Mouse (Mus musculus) ES-Bruce4 (cell line): ENCODE data around the gene Ttc7.

Experiments used
- CTCF ChIP-seq: IDR thresholded peaks from one replicate; pipeline ENCODE4 v1.8.1; 2011; ENCODE audit warnings: low read depth, low read length
- EP300 ChIP-seq: IDR thresholded peaks from 2 replicates; pipeline ENCODE4 v1.6.1; 2011; ENCODE audit warnings: low read depth, low read length; ENCODE audit not compliant: insufficient read depth
- POLR2A ChIP-seq: IDR thresholded peaks from one replicate; pipeline ENCODE4 v1.8.1; 2011; ENCODE audit warnings: low read length; ENCODE audit not compliant: insufficient read depth

- TF ChIP-seq CTCF (no peak), EP300 (no peak), POLR2A (no peak)
Observed at GRCm38 (mm10) chr17:87255672-87256071, 27.0 kb upstream of the Ttc7 start.
